Mouse (Mus musculus) limb, embryonic 14.5 days (tissue): Measurements from ENCODE around the gene Ttll13. TPM values are rescaled to one million over a fixed set of nuclear protein-coding genes. Genes with fewer than 3 reads are reported as not detected.

Experiments
- ATAC-seq: fragments of 200-750 bp; cut with Nextera tagmentation; 2 replicates; pipeline ENCODE4 v1.8.0; 2017; ENCODE audit warnings: low read depth, moderate number of reproducible peaks, moderate TSS enrichment; ENCODE audit not compliant: low FRiP score
- DNase-seq: peaks from one replicate; pipeline ENCODE4 v3.0.0-alpha.2; 2015; ENCODE audit warnings: low spot score
- H3K27ac ChIP-seq: fragments of 300-500 bp; sonication (generic); replicated peaks from 2 replicates; pipeline ENCODE4 v1.5.1; 2014; ENCODE audit warnings: low read depth, mild to moderate bottlenecking, low read length, moderate library complexity, mixed read lengths
- H3K27me3 ChIP-seq: fragments of 300-500 bp; sonication (generic); 2 replicates; pipeline ENCODE4 v1.6.1; 2014; ENCODE audit warnings: low read length, mixed read lengths; ENCODE audit not compliant: control insufficient read depth, insufficient read depth
- H3K36me3 ChIP-seq: fragments of 300-500 bp; sonication (generic); 2 replicates; pipeline ENCODE4 v1.6.1; 2014; ENCODE audit warnings: mild to moderate bottlenecking, low read length, moderate library complexity, mixed read lengths; ENCODE audit not compliant: control insufficient read depth, insufficient read depth
- H3K4me1 ChIP-seq: fragments of 300-500 bp; sonication (generic); 2 replicates; pipeline ENCODE4 v1.6.1; 2014; ENCODE audit warnings: antibody characterized with exemption, low read length, mixed read lengths; ENCODE audit not compliant: control insufficient read depth, insufficient read depth
- H3K4me2 ChIP-seq: fragments of 300-500 bp; sonication (generic); replicated peaks from 2 replicates; pipeline ENCODE4 v1.6.1; 2014; ENCODE audit warnings: low read depth, mild to moderate bottlenecking, low read length, moderate library complexity; ENCODE audit not compliant: severe bottlenecking
- H3K4me3 ChIP-seq: fragments of 300-500 bp; sonication (generic); replicated peaks from 2 replicates; pipeline ENCODE4 v1.5.1; 2014; ENCODE audit warnings: low read length
- H3K9ac ChIP-seq: fragments of 300-500 bp; sonication (generic); 2 replicates; pipeline ENCODE4 v1.6.1; 2014; ENCODE audit warnings: mild to moderate bottlenecking, low read depth, low read length, moderate library complexity; ENCODE audit not compliant: severe bottlenecking
- H3K9me3 ChIP-seq: fragments of 300-500 bp; sonication (generic); 2 replicates; pipeline ENCODE4 v1.6.1; 2016; ENCODE audit warnings: low read length; ENCODE audit not compliant: control insufficient read depth
- POLR2A ChIP-seq: fragments of 200-500 bp; IDR thresholded peaks from 2 replicates; pipeline ENCODE4 v1.8.0; 2012; ENCODE audit warnings: inconsistent platforms, mild to moderate bottlenecking, moderate library complexity, borderline replicate concordance; ENCODE audit not compliant: insufficient read depth, insufficient read length; ENCODE audit errors: extremely low read depth
- WGBS: fragments of 180-500 bp; shearing (Covaris S2); extraction: QIAGEN DNeasy Blood & Tissue Kit; methylation state at CpG from one replicate; pipeline ENCODE4 v1.1.7; 2014; 5-methylcytosine and 5-hydroxymethylcytosine counted together
- polyA plus RNA-seq, 2 experiments: library from polyadenylated mRNA; depleted of rRNA in 1 of 2; stranded (reverse) in 1 of 2; unstranded in 1 of 2; fragments of >200 nt; fragmentation: Nextera tagmentation in 1 of 2; extraction: Ambion mirVana in 1 of 2; gene quantifications; 2 replicates each; pipeline versions ENCODE4 v1.2.1 to v1.2.3; 2012 to 2014

Gene Ttll13
- polyA plus RNA-seq, 2 experiments, result 0.59 to 0.73 TPM

- WGBS, result 73% methylated on average over 18 of the region's 18 CpGs
- H3K4me1 ChIP-seq, result peaks cover 21% of the 10 kb centered on the region
- TF ChIP-seq POLR2A, result no peak
- no peaks in the 10 kb centered on the region for H3K9me3 ChIP-seq
- no peak overlapping the region for H3K4me3 ChIP-seq
- H3K27ac ChIP-seq, result no peak overlapping the region
- no peak overlapping the region for H3K9ac ChIP-seq
- no peaks in the 10 kb centered on the region for H3K27me3 ChIP-seq
- peaks cover 5% of the 10 kb centered on the region; the same call in 1 of the 2 replicates for H3K36me3 ChIP-seq
- ATAC-seq, result no peak
- no peak for DNase-seq
- H3K4me2 ChIP-seq, result no peak overlapping the region
Measured at GRCm38 (mm10) chr7:80208026-80208642, 38.0 kb upstream of the Ttll13 start.

GRCm38 (mm10) chr7:80208738-80209430, 37.3 kb upstream of the Ttll13 start:
- Histone ChIP-seq H3K27ac (no peak overlapping the region; the same call in 1 of the 2 replicates), H3K36me3 (peaks cover 12% of the 10 kb centered on the region; the same call in 1 of the 2 replicates), H3K9ac (no peak overlapping the region), H3K4me1 (peaks cover 21% of the 10 kb centered on the region), H3K4me2 (no peak overlapping the region), H3K4me3 (no peak overlapping the region), H3K9me3 (no peaks in the 10 kb centered on the region), H3K27me3 (no peaks in the 10 kb centered on the region)
- no peak for TF ChIP-seq POLR2A
- ATAC-seq (no peak), DNase-seq (no peak)
- WGBS, result 77% methylated on average over 10 of the region's 10 CpGs

DNA sequence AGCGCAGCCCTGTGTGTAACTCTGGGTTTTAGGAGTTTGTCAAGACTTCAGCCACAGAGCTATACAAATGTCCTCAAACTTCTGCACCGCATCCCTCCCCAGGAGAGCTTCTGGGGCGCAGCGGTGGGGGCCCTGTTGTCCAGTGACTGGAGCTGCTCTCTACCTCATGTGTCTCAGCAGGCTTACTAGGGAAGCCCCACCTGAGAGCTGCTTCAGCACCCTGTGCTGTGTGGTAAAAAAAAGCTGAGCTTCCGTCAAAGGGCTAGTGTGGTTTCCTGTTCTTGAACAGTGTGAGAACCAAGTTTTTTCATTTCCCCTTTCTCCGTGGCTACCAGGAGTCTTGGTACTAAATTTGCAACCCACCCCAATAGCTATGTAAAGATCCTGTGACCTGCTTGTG, 36.5 kb upstream of the Ttll13 start:
- Histone ChIP-seq H3K4me2 (no peak overlapping the region), H3K4me3 (no peak overlapping the region), H3K4me1 (peaks cover 21% of the 10 kb centered on the region), H3K27ac (no peak overlapping the region), H3K9ac (no peak overlapping the region), H3K27me3 (no peaks in the 10 kb centered on the region), H3K36me3 (peaks cover 19% of the 10 kb centered on the region; the same call in 1 of the 2 replicates), H3K9me3 (no peaks in the 10 kb centered on the region)
- 66% methylated on average over 6 of the region's 6 CpGs for WGBS
- ATAC-seq, result no peak
- TF ChIP-seq POLR2A, result no peak
- DNase-seq, result no peak

DNA sequence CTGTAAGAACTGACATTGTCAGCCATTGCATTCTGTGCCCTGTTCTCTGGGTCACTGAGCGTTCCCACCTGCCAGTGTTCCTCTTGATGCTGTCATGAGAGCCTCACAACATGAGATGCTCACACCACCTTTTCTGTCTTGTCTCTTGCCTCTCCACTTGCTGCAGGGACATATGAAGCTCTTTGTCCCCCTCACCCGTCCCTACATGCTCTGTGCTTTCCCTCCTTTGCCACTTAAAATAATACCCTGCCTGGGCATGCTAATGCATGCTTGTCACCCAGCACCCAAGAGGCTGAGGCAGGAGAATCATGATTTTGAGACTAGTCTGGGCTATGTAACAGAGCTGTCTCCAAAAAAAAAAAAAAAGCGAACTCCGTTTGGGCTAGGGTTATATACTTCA, 35.2 kb upstream of the Ttll13 start:
- ATAC-seq, result no peak
- Histone ChIP-seq H3K9me3 (no peaks in the 10 kb centered on the region), H3K27ac (no peak overlapping the region), H3K4me1 (peaks cover 21% of the 10 kb centered on the region), H3K36me3 (peaks cover 24% of the 10 kb centered on the region; the same call in 1 of the 2 replicates), H3K4me3 (no peak overlapping the region), H3K4me2 (no peak overlapping the region), H3K27me3 (no peaks in the 10 kb centered on the region), H3K9ac (no peak overlapping the region)
- DNase-seq, result no peak
- WGBS, result 87% methylated on average over 4 of the region's 4 CpGs
- no peak for TF ChIP-seq POLR2A

DNA sequence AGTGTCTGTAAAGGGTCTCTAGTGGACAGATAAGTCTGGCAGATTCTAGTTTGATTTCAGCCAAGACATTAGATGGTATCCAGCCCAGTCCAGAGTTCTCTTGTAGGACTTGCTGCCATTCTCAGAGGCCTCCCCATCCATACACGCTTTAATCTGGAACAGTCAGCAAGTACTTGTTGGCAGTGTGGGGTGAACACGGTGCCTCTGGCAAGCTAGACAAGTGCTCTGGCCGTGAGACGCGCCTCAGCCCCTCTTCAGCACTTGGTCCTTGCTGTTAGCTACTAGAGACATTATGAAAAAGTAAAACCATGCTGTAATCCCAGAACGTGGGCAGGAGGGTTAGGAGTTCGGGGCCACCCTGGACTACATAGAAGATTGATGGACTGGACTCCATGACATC, 32.6 kb upstream of the Ttll13 start:
- DNase-seq (no peak), ATAC-seq (no peak)
- H3K4me1 ChIP-seq, result peaks cover 10% of the 10 kb centered on the region
- H3K9ac ChIP-seq, result no peak overlapping the region
- TF ChIP-seq POLR2A, result no peak
- H3K27me3 ChIP-seq, result no peaks in the 10 kb centered on the region
- no peak overlapping the region for H3K4me2 ChIP-seq
- H3K36me3 ChIP-seq, result peaks cover 45% of the 10 kb centered on the region
- no peaks in the 10 kb centered on the region for H3K9me3 ChIP-seq
- no peak overlapping the region for H3K4me3 ChIP-seq
- WGBS, result 88% methylated on average over 7 of the region's 7 CpGs
- H3K27ac ChIP-seq, result no peak overlapping the region
